Mouse (Mus musculus) brain, embryonic 18.5 days (tissue): ENCODE data around the gene 1500011B03Rik.

Experiments
- DNase-seq: peaks from one replicate; pipeline ENCODE4 v3.0.0-alpha.2; 2012; ENCODE audit warnings: low read depth, low spot score

1500011B03Rik gene

GRCm38 (mm10) chr5:114809181-114809756, 14.0 kb downstream of the 1500011B03Rik start:
- DNase-seq: no peak

GRCm38 (mm10) chr5:114808385-114808784, 14.9 kb downstream of the 1500011B03Rik start:
- DNase-seq: no peak

GRCm38 (mm10) chr5:114807893-114808292, 15.4 kb downstream of the 1500011B03Rik start:
- DNase-seq: no peak

DNA sequence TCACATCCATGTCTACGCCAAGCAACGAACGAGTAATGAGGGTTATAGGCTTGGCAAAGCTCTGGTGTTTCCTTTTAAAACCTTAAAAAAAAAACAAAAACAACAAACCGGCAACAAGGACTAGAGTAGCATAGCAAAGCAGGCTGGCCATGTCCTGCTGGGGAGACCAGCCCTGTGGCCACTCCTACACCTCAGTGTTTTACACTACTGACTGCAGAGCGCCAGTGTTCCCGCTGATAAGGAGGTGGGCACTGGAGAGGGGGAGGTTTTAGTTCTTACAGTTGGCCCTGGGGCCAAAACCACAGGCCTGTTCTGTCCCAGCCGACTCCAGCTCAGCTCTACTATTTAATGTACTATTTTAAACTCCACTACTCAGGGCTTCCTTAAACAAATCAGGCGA, 15.8 kb downstream of the 1500011B03Rik start:
- no peak for DNase-seq

GRCm38 (mm10) chr5:114807063-114807462, 16.2 kb downstream of the 1500011B03Rik start:
- DNase-seq: no peak

- no peak for DNase-seq
Measured at GRCm38 (mm10) chr5:114806636-114807035, 16.6 kb downstream of the 1500011B03Rik start.

GRCm38 (mm10) chr5:114805436-114806350, 17.6 kb downstream of the 1500011B03Rik start:
- no peak for DNase-seq

GRCm38 (mm10) chr5:114804958-114805357, 18.3 kb downstream of the 1500011B03Rik start:
- no peak for DNase-seq

DNA sequence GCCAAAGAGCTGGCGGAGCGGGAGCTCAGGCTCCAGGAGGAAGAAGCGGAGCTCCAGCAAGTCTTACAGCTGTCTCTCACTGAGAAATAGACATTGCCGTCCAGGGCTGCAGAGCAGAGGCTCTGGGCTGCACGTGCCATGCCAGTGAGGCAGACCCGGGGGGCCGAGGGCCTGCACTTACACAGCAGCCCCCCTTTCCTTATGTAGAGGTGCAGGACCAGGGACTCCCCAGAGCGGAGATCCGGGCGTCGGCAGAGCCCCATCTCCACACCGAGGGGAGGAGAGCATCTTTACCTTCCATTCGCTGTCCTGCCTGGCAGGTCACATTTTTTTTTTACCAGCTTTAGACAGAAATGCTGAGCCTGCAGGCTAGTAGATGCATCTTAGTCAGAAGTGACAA, 18.9 kb downstream of the 1500011B03Rik start:
- no peak for DNase-seq

GRCm38 (mm10) chr5:114803231-114803630, 20.0 kb downstream of the 1500011B03Rik start:
- no peak for DNase-seq

GRCm38 (mm10) chr5:114801841-114802240, 21.4 kb downstream of the 1500011B03Rik start:
- DNase-seq: no peak

DNA sequence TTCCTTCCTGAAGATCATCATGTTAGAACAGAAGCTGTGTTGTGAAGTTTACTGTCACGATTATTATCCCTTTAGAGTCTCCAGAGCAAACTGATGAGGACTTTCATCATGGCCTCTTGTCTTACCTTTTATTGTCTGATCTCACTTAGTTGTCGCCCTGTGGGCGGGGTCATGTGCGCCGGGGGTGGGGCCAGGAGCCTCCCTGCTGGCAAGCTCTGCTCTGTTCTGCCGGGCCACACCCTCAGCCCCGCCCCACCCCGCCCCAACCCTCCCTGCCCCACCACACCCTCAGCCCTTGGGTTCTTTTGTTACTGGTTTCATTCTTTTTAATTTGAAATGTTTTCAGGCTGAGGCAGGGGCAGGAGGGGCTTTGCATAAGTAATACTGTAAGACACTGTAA, 22.2 kb downstream of the 1500011B03Rik start:
- no peak for DNase-seq

DNA sequence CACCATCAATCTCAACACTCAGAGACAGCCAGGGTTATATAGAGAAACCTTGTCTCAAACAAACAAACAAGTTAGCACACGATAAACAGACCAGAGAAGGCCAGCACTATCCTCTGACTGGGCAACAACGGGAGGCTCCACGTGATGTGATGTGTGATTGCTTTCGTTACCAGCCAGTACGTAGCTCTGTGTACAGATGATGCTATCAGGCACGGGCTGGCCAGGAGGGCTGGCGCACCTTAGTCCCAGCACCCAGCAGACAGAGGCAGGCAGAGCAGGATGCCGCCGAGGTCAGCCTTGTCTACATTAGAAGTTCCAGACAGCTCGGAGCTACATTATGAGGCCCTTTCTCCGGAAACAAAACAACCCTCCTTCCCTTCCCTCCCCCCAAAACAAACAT, 23.4 kb downstream of the 1500011B03Rik start:
- DNase-seq: no peak

DNA sequence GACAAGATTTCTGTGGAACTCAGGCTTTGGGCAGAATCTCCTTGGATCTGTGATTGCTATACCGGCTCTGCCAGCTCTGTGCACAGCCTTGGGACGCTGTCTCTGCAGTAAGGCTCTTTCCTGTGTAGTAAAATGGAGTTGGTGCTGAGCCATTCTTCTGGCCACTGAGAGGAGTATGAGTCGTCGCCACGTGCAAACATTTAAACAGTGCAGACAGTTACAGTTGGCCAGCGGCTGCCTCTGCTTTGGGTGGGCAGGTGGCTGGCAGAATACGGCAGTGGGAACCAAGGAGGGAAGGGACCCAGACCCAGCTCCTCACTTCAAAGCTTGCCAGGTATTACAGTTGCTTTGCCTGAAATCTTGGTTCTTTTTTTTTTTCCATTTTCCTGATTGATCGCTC, 26.0 kb downstream of the 1500011B03Rik start:
- DNase-seq: no peak

DNA sequence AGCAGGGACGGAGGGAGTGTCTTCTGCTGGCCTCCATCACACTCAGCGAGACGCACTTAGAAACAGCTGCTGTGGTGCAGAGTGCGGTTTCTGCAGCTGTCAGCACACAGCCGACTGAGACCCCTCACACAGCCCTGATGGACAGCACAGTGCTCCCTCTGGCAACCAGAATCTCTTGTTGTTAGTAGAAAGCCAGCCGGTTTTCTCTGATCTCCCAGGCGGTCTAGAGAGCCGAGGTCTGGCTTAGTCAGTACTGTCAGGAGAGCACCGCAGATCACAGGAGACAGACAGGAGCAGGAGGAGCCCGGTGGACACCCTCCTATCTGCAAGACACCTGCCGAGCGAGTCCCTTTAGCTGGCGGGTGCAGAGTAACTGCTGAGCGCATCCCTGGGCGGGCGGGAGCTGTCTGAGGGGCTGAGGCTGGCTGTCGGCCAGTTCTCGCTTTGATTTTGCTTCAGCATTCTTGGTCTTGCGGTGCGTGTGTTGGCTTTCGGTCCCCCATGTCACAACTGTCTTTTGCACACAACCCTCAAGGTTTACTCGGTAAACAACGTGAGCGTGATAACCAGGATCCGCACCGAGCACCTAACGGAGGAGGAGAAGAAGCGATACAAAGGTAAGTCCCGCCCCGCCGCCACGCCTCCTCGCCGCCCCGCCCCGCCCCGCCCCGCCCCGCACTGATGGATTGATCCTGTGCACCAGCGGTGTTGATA, 26.8 kb downstream of the 1500011B03Rik start:
- no peak for DNase-seq

DNA sequence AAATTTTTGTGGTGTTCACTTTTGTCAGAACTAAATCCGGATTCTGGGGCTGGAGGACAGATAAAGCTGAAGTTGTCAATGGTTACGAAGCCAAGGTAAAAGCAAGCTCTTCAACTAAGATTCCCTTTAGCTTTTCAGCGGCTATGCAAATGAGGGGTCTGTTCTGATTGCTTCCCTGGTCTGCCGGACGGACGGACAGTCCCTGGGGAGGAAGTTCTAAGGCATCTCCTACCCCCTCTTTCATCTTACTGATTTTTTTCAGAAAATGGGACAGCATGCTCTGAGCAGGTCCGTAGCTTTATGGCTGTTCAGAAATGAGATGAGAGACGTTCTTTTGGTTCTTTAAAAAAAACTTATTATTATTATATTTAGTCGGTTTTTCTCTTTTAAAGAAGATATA, 27.6 kb downstream of the 1500011B03Rik start:
- no peak for DNase-seq

GRCm38 (mm10) chr5:114795231-114795630, 28.0 kb downstream of the 1500011B03Rik start:
- DNase-seq: no peak

GRCm38 (mm10) chr5:114794609-114795008, 28.7 kb downstream of the 1500011B03Rik start:
- no peak for DNase-seq

DNA sequence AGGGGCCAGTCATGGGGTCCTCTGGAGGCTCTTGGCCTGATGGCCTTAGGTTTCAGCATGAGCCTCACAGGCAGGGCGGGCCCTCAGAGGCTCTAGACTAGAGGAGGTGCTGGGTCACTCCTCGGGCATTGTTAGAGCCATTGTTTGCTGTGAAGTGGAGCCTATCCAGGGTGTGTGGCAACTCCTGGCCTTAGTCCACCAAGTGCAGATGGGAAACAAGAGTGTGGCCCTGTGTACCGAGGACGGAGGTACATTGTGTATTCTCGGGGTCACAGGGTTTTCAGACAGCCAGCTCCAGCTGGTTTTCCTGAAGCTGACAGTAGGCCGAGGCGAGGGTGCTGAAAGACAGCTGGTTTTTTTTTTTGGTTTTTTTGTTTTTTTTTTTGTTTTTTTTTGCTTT, 30.0 kb downstream of the 1500011B03Rik start:
- no peak for DNase-seq

DNA sequence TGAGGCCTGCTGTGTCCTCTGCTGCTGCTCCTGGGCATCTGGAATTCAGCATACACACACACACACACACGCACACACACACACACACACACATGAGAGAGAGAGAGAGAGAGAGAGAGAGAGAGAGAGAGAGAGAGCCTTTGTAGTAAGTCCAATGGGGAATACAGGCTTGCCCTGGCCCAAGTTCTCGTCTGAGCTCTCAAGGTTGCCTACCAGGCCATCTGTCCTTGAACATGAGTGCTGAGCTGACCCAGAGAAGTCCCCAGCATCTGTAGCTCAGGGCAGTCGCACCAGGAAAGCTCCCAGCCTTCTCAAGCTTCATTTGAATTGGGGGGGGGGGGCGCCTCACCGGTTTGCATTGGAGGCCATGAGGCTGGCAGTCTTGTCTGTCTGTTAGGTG, 38.1 kb downstream of the 1500011B03Rik start:
- no peak for DNase-seq

DNA sequence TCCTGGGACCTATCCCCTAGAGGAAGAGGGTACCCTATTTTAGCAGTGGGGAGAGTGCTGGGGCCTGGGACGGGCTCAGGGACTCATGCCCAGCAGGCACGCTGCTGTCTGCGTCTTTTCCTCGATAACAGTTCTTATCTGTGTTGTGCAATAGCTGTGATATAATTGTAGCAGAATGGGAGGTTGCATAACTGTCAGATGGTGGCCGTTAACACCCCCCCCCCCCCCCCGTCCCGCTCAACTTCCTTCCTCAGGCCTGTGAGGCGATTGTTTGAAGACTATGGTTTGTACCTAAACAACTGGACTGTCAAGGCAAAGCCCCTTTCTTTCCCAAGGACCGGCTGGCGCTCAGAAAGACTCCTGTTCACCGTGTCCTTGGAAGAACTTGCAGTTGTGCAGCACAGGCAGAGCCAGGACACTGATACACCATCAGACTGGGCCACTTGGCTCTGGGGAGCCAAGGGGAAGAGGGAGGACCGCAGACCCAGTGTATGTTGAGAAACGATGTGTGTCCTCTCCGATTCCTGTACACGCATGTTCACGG, 38.6 kb downstream of the 1500011B03Rik start:
- DNase-seq: no peak
